Mouse (Mus musculus): ENCODE measurements around the gene Mtmr11. TPM values are rescaled to one million over a fixed set of nuclear protein-coding genes. Genes with fewer than 3 reads are reported as not detected.
"Not testable (repeated sequence)": the region's sequence is repeated elsewhere in the genome, so short reads cannot be mapped to it uniquely, and the experiment has no call there.

The Mtmr11 gene
- polyA plus RNA-seq, 1 experiment, result 10.5 TPM

GRCm38 (mm10) chr3:96197129-96197749 lies 35.4 kb downstream of the Mtmr11 start:
- DNase-seq, result peak; percentile 82
- under 1% methylated on average over 50 of the region's 50 CpGs for WGBS

DNA sequence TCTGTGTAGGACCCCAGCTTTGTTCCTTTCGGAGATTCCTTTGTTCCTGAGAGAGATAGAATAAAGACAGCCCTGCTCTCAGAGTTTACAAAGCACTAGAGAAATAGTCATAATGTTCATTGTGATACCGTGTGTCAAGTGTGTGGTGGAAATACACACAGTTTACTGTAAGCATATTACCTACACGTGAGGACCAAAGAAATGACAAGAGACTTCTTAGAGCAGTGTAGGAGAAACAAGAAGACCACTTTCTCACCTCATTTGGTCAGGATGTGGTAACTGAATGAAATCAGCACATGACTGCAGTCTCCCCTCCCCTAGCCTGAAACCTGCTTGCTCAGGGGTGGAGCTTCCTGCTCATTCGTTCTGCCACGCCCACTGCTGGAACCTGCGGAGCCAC lies 36.4 kb downstream of the Mtmr11 start:
- DNase-seq, result no peak
- 4% methylated on average over 6 of the region's 6 CpGs for WGBS
- H3K4me1 ChIP-seq (ENCODE audit: control insufficient read depth, insufficient read depth, low read length), result 0 out of 2 replicates have a peak, but pooled peaks cover 3% of the 10 kb centered on the region
- peak overlapping the region; percentile 44 for H3K4me3 ChIP-seq (replicated peaks; ENCODE audit: extremely low read depth, low read depth, low read length)
- TF ChIP-seq POLR2A (IDR thresholded peaks at IDR 0.05; ENCODE audit: borderline replicate concordance, extremely low read depth, low read depth, low read length) (no peak), CTCF (IDR thresholded peaks at IDR 0.05; ENCODE audit: insufficient read depth, low read length) (no peak)

More at GRCm38 (mm10) chr3:96197129-96197749, 35.4 kb downstream of the Mtmr11 start:
- Histone ChIP-seq H3K4me3 (replicated peaks; ENCODE audit: extremely low read depth, low read depth, low read length) (peak overlapping the region; percentile 76), H3K4me1 (ENCODE audit: control insufficient read depth, insufficient read depth, low read length) (0 out of 2 replicates have a peak, but pooled peaks cover 3% of the 10 kb centered on the region)
- TF ChIP-seq CTCF (IDR thresholded peaks at IDR 0.05; ENCODE audit: insufficient read depth, low read length) (no peak), POLR2A (IDR thresholded peaks at IDR 0.05; ENCODE audit: borderline replicate concordance, extremely low read depth, low read depth, low read length) (peak; percentile 97)

- not testable (repeated sequence) for H3K4me3 ChIP-seq (replicated peaks; ENCODE audit: extremely low read depth, low read depth, low read length); DNase-seq; H3K4me1 ChIP-seq (ENCODE audit: control insufficient read depth, insufficient read depth, low read length)
- 27% methylated on average over 8 of the region's 8 CpGs for WGBS
Measured at GRCm38 (mm10) chr3:96198601-96199251, 36.9 kb downstream of the Mtmr11 start.

GRCm38 (mm10) chr3:96199731-96200130 lies 37.9 kb downstream of the Mtmr11 start:
- DNase-seq, result no peak
- no peak overlapping the region for H3K4me3 ChIP-seq (replicated peaks; ENCODE audit: extremely low read depth, low read depth, low read length)
- TF ChIP-seq POLR2A (IDR thresholded peaks at IDR 0.05; ENCODE audit: borderline replicate concordance, extremely low read depth, low read depth, low read length), result no peak
- TF ChIP-seq CTCF (IDR thresholded peaks at IDR 0.05; ENCODE audit: insufficient read depth, low read length), result no peak
- 47% methylated on average over 2 of the region's 2 CpGs for WGBS
- 0 out of 2 replicates have a peak, but pooled peaks cover 3% of the 10 kb centered on the region for H3K4me1 ChIP-seq (ENCODE audit: control insufficient read depth, insufficient read depth, low read length)

DNA sequence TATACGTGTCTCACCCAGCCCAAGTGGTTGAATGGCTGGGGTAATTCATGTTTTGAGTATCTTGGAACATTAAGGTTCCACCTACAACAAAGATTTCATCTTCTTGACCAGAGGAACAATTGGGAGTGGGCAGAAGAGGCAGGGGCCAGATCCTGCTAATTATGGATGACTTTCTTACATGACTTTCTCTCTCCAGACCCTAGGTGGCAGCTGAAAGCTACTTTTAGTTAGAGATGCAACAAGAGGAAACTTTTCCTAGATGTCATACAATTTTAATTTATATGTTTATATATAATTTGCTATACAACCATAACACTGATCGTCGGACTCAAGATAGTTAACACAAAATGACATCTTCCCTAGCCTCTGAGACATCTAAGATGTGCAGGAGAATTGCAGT lies 46.0 kb downstream of the Mtmr11 start:
- DNase-seq, result no peak
- Histone ChIP-seq H3K4me1 (ENCODE audit: control insufficient read depth, insufficient read depth, low read length) (no peaks in the 10 kb centered on the region), H3K4me3 (replicated peaks; ENCODE audit: extremely low read depth, low read depth, low read length) (no peak overlapping the region)
- TF ChIP-seq POLR2A (IDR thresholded peaks at IDR 0.05; ENCODE audit: borderline replicate concordance, extremely low read depth, low read depth, low read length) (no peak), CTCF (IDR thresholded peaks at IDR 0.05; ENCODE audit: insufficient read depth, low read length) (no peak)
- 69% methylated on average over 3 of the region's 3 CpGs for WGBS

DNA sequence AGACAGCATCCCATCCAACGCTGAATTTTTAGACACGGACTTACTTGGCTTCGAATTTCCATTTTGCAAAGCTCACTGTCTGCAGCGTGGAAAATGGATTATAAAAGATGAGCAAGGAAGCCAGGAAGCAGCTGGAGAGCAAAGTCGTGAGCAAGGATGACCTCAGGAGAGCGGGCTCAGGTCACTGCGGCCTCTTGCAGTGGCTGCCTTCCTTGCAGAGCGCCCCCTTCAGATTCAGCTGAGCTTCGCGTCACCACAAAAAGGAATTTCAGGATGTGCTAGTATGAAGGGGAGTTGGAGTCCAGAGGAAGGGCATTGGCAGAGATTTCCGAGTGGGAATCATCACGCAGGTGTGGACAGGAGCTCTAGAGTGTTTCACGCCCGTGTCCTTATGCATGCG lies 47.4 kb downstream of the Mtmr11 start:
- DNase-seq, result no peak
- 0 out of 2 replicates have a peak, but pooled peaks have one; percentile 3 for TF ChIP-seq CTCF (IDR thresholded peaks at IDR 0.05; ENCODE audit: insufficient read depth, low read length)
- no peak for TF ChIP-seq POLR2A (IDR thresholded peaks at IDR 0.05; ENCODE audit: borderline replicate concordance, extremely low read depth, low read depth, low read length)
- H3K4me1 ChIP-seq (ENCODE audit: control insufficient read depth, insufficient read depth, low read length), result no peaks in the 10 kb centered on the region
- 28% methylated on average over 15 of the region's 15 CpGs for WGBS
- no peak overlapping the region for H3K4me3 ChIP-seq (replicated peaks; ENCODE audit: extremely low read depth, low read depth, low read length)

GRCm38 (mm10) chr3:96219191-96219641 lies 57.4 kb downstream of the Mtmr11 start:
- peak; percentile 56 for DNase-seq
- TF ChIP-seq CTCF (IDR thresholded peaks at IDR 0.05; ENCODE audit: insufficient read depth, low read length), result no peak
- no peak; the same call in 1 of the 2 replicates for TF ChIP-seq POLR2A (IDR thresholded peaks at IDR 0.05; ENCODE audit: borderline replicate concordance, extremely low read depth, low read depth, low read length)
- peaks cover 13% of the 10 kb centered on the region for H3K4me1 ChIP-seq (ENCODE audit: control insufficient read depth, insufficient read depth, low read length)
- peak overlapping the region; percentile 95 for H3K4me3 ChIP-seq (replicated peaks; ENCODE audit: extremely low read depth, low read depth, low read length)
- WGBS, result under 1% methylated on average over 12 of the region's 12 CpGs

DNA sequence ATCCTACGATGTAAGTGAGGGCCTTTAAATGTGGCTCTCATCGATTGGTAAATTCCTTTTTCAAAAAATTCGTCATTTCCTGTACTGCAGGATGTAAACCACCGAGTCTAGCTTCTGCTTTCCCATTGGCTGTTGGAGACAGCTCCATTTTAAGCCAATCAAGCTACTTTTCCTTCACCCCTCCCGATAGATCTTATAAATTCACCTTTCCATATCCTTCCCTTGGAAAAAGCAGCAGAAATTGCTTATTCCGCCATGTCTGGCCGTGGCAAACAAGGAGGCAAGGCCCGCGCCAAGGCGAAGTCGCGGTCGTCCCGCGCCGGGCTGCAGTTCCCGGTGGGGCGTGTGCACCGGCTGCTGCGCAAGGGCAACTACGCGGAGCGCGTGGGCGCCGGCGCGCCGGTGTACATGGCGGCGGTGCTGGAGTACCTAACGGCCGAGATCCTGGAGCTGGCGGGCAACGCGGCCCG lies 57.9 kb downstream of the Mtmr11 start, which contains the start of the genes Bola1 and Hist2h2ab:
Gene Bola1, minus strand, starts transcription at position 49 of the 470 bp plus-strand sequence.
Gene Hist2h2ab, plus strand, starts transcription at position 205 of the 470 bp plus-strand sequence.
- TF ChIP-seq POLR2A (IDR thresholded peaks at IDR 0.05; ENCODE audit: borderline replicate concordance, extremely low read depth, low read depth, low read length) (peak; percentile 56), CTCF (IDR thresholded peaks at IDR 0.05; ENCODE audit: insufficient read depth, low read length) (no peak)
- under 1% methylated on average over 37 of the region's 37 CpGs for WGBS
- Histone ChIP-seq H3K4me1 (ENCODE audit: control insufficient read depth, insufficient read depth, low read length) (peaks cover 13% of the 10 kb centered on the region), H3K4me3 (replicated peaks; ENCODE audit: extremely low read depth, low read depth, low read length) (peak within 1 kb of the TSS; percentile 95)
- peak; percentile 86 for DNase-seq

DNA sequence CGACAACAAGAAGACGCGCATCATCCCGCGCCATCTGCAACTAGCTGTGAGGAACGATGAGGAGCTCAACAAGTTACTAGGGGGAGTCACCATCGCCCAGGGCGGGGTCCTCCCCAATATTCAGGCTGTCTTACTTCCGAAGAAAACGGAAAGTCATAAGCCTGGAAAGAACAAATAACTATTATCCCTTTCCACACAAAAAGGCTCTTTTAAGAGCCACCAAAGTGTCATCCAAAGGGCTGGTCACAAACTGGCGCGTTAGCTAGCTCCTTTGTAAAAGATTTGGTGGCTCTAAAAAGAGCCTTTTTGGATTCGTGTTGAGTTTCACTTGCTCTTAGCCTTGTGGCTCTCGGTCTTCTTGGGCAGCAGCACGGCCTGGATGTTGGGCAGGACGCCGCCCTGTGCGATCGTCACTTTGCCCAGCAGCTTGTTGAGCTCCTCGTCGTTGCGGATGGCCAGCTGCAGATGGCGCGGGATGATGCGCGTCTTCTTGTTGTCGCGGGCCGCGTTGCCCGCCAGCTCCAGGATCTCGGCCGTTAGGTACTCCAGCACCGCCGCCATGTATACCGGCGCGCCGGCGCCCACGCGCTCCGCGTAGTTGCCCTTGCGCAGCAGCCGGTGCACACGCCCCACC lies 58.4 kb downstream of the Mtmr11 start:
- WGBS, result 0% methylated on average over 42 of the region's 47 CpGs
- Histone ChIP-seq H3K4me1 (ENCODE audit: control insufficient read depth, insufficient read depth, low read length) (peaks cover 13% of the 10 kb centered on the region), H3K4me3 (replicated peaks; ENCODE audit: extremely low read depth, low read depth, low read length) (peak overlapping the region; percentile 95)
- DNase-seq, result not testable (repeated sequence)

Data from lung, adult 2 months (tissue).